ENCODE assay signal across 18 mouse cellular contexts in genomic region chr10:117873952-117874351, GRCm38 (mm10). TPM values are rescaled to one million over a fixed set of nuclear protein-coding genes. Genes with fewer than 3 reads are reported as not detected.
DNase-seq lines count a peak whose midpoint lies in the region; ATAC-seq and TF ChIP-seq lines count a peak whose summit lies in the region.
"Had no signal": no experiment of that assay in that cellular context is flagged by ENCODE, and none has a peak within 500 bp of the region (broad histone marks: within the 10 kb centered on the region; RNA-seq: fewer than 3 reads in every experiment).

No protein-coding gene starts in this region.

- H3K4me2 ChIP-seq in forebrain, embryonic 14.5 days (ENCODE audit: low read length): no peak overlapping the region
- H3K4me2 ChIP-seq: heart, embryonic 15.5 days; hindbrain, embryonic 12.5 days; liver, embryonic 11.5 days had no signal

- no peak overlapping the region for H3K9ac ChIP-seq in forebrain, embryonic 14.5 days (ENCODE audit: low read length)
- H3K9ac ChIP-seq: heart, embryonic 15.5 days; hindbrain, embryonic 12.5 days had no signal

- H3K27ac ChIP-seq in left cerebral cortex, adult 2 months: peak overlapping the region; percentile 28; the same call in 1 of the 2 replicates
- no peak overlapping the region for H3K27ac ChIP-seq in forebrain, embryonic 14.5 days (ENCODE audit: low read depth, low read length)
- H3K27ac ChIP-seq: heart, embryonic 15.5 days; hindbrain, embryonic 12.5 days; macrophage had no signal

- peak; percentile 89 for ATAC-seq in CD4-positive, CD25-positive, alpha-beta regulatory T cell, adult 4 months
- ATAC-seq in megakaryocyte progenitor cell, adult 5-6 weeks (replicated peaks; ENCODE audit: poor library complexity): peak; percentile 27; the same call in 1 of the 2 replicates
- no peak for ATAC-seq in forebrain, embryonic 14.5 days

- no peak for DNase-seq in left cerebral cortex, adult 2 months (ENCODE audit: extremely low spot score in 1 of 2, low spot score in 2 of 2)
- DNase-seq in left cerebral cortex, postnatal 4 days: no peak
- DNase-seq in fat pad, adult 2 months (ENCODE audit: extremely low read depth, low read depth, low spot score): peak; percentile 10
- no peak for DNase-seq in kidney, adult 9 months
- no peak for DNase-seq in cerebellum, adult 11-12 months
- no peak for DNase-seq in forebrain, embryonic 14.5 days (ENCODE audit: low spot score)
- DNase-seq: cerebellum, adult 8-10 months; embryo, embryonic 11 days; gastrocnemius, postnatal 14 days; kidney, adult 2 months; kidney, postnatal 4 days; right cerebral cortex, adult 18-20 months had no signal

- no peaks in the 10 kb centered on the region for H3K9me3 ChIP-seq in forebrain, embryonic 14.5 days (replicated peaks; ENCODE audit: control insufficient read depth, low read length)
- H3K9me3 ChIP-seq: heart, embryonic 15.5 days; hindbrain, embryonic 12.5 days had no signal

- WGBS in forebrain, embryonic 14.5 days: 87% methylated on average over 4 of the region's 4 CpGs

- H3K36me3 ChIP-seq in forebrain, embryonic 14.5 days (ENCODE audit: control insufficient read depth, insufficient read depth, low read length): no peaks in the 10 kb centered on the region
- H3K36me3 ChIP-seq: heart, embryonic 15.5 days; hindbrain, embryonic 12.5 days had no signal

- no peaks in the 10 kb centered on the region for H3K4me1 ChIP-seq in forebrain, embryonic 14.5 days (ENCODE audit: control insufficient read depth, insufficient read depth, low read length)
- H3K4me1 ChIP-seq: heart, embryonic 15.5 days; hindbrain, embryonic 12.5 days had no signal

- no peaks in the 10 kb centered on the region for H3K27me3 ChIP-seq in forebrain, embryonic 14.5 days (replicated peaks; ENCODE audit: control insufficient read depth, insufficient read depth, low read length)
- H3K27me3 ChIP-seq: heart, embryonic 15.5 days; hindbrain, embryonic 12.5 days had no signal

- intact Hi-C loops in left cerebral cortex, adult 2 months (cut with DNase I): no loop called here
- intact Hi-C loops in left cerebral cortex, postnatal 4 days (cut with DNase I): no loop called here

- no peak overlapping the region for H3K4me3 ChIP-seq in left cerebral cortex, adult 2 months
- H3K4me3 ChIP-seq in forebrain, embryonic 14.5 days (ENCODE audit: low read depth, low read length): no peak overlapping the region
- H3K4me3 ChIP-seq: heart, embryonic 15.5 days; hindbrain, embryonic 12.5 days had no signal

- no peak for TF ChIP-seq CTCF in left cerebral cortex, adult 2 months (IDR thresholded peaks at IDR 0.05)

RNA-seq across cellular contexts. Expression of gene Rap1b, which starts 28.1 kb away (rescaled TPM):
- 10 to 100 TPM; 59.7 to 61.2 TPM for total RNA-seq in left cerebral cortex, adult 2 months (2021)
- 100 to 1,000 TPM in 1 of 2 experiments, 10 to 100 TPM in 1; 98.6 to 110 TPM for total RNA-seq in left cerebral cortex, postnatal 4 days (2021)
- polyA plus RNA-seq in CD4-positive, CD25-positive, alpha-beta regulatory T cell, adult 4 months (2017; shearing (Covaris generic)): 10 to 100 TPM; 58.0 to 90.0 TPM
- total RNA-seq in megakaryocyte progenitor cell, adult 5-6 weeks (2015): 215 and 244 TPM in 2 replicates
- total RNA-seq in megakaryocyte progenitor cell, adult 5-6 weeks (2017): 84.2 and 95.6 TPM in 2 replicates
- 138 and 160 TPM in 2 replicates for polyA plus RNA-seq in forebrain, embryonic 14.5 days (2014; fragmentation: Nextera tagmentation; extraction: Ambion mirVana)
